Mouse (Mus musculus) kidney, postnatal 14 days (tissue): Measurements from ENCODE around the gene LTO1.
"Not testable (repeated sequence)": the region's sequence is repeated elsewhere in the genome, so short reads cannot be mapped to it uniquely, and the experiment has no call there.

Experiments used
- DNase-seq: peaks from one replicate; pipeline ENCODE4 v3.0.0; 2022; ENCODE audit warnings: mixed read lengths

Gene LTO1

GRCm38 (mm10) chr7:144914948-144915750 lies at the start of gene LTO1:
Gene LTO1 (plus strand): TSS chr7:144915100.
- DNase-seq, result peak; percentile 94

GRCm38 (mm10) chr7:144867161-144867560 lies 47.7 kb upstream of the LTO1 start:
- DNase-seq, result no peak

GRCm38 (mm10) chr7:144867602-144868001 lies 47.3 kb upstream of the LTO1 start:
- DNase-seq, result no peak

GRCm38 (mm10) chr7:144872420-144872819 lies 42.5 kb upstream of the LTO1 start:
- no peak for DNase-seq

- DNase-seq, result no peak
These were observed 41.7 kb upstream of the LTO1 start for GRCm38 (mm10) chr7:144873160-144873559.

- no peak for DNase-seq
These were observed 40.7 kb upstream of the LTO1 start for GRCm38 (mm10) chr7:144874226-144874625.

- DNase-seq, result no peak
These were observed 36.5 kb upstream of the LTO1 start for GRCm38 (mm10) chr7:144878401-144878800.

- no peak for DNase-seq
These were observed 31.8 kb upstream of the LTO1 start for GRCm38 (mm10) chr7:144883106-144883505.

GRCm38 (mm10) chr7:144887672-144888071 lies 27.2 kb upstream of the LTO1 start:
- no peak for DNase-seq

GRCm38 (mm10) chr7:144888564-144889299 lies 26.2 kb upstream of the LTO1 start:
- no peak for DNase-seq

GRCm38 (mm10) chr7:144890661-144891060 lies 24.2 kb upstream of the LTO1 start:
- not testable (repeated sequence) for DNase-seq

GRCm38 (mm10) chr7:144891863-144892262 lies 23.0 kb upstream of the LTO1 start:
- no peak for DNase-seq

- DNase-seq, result no peak
These were observed 22.6 kb upstream of the LTO1 start for GRCm38 (mm10) chr7:144892322-144892721.

GRCm38 (mm10) chr7:144894191-144894590 lies 20.7 kb upstream of the LTO1 start:
- DNase-seq, result peak; percentile 31

- no peak for DNase-seq
These were observed 20.2 kb upstream of the LTO1 start for GRCm38 (mm10) chr7:144894706-144895105.

GRCm38 (mm10) chr7:144895305-144896111 lies 19.4 kb upstream of the LTO1 start:
- DNase-seq, result peak; percentile 77

- DNase-seq, result no peak
These were observed 18.3 kb upstream of the LTO1 start, which contains the start of gene Fgf15 for GRCm38 (mm10) chr7:144896294-144897218. Gene Fgf15 (plus strand): TSS chr7:144896531.

- DNase-seq, result no peak
These were observed 16.4 kb upstream of the LTO1 start for GRCm38 (mm10) chr7:144898506-144898905.

- DNase-seq, result not testable (repeated sequence)
These were observed 9.4 kb upstream of the LTO1 start for GRCm38 (mm10) chr7:144905514-144905913.

- peak; percentile 62 for DNase-seq
These were observed 8.0 kb upstream of the LTO1 start for GRCm38 (mm10) chr7:144906708-144907397.

GRCm38 (mm10) chr7:144907793-144908192 lies 7.1 kb upstream of the LTO1 start:
- no peak for DNase-seq
